Mouse (Mus musculus) right cerebral cortex, postnatal 36 days (tissue): ENCODE results near the gene Usp17lb.
"Not testable (repeated sequence)": the region's sequence is repeated elsewhere in the genome, so short reads cannot be mapped to it uniquely, and the experiment has no call there.

Experiments used
- DNase-seq, 2 experiments: peaks; one replicate each; pipeline ENCODE4 v3.0.0; 2022; ENCODE audit warnings: low spot score in 2 of 2, mixed read lengths in 1 of 2

Gene Usp17lb

GRCm38 (mm10) chr7:104842503-104842902 lies at the start of gene Usp17lb:
TSS of gene Usp17lb (minus strand) at chr7:104842603.
- no peak for DNase-seq

- DNase-seq = no peak
These were observed 35.3 kb upstream of the Usp17lb start, which contains the start of gene Olfr665 for GRCm38 (mm10) chr7:104877731-104878130. TSS of gene Olfr665 (plus strand) at chr7:104878031.

- DNase-seq = no peak
These were observed 19.0 kb upstream of the Usp17lb start for GRCm38 (mm10) chr7:104861381-104861780.

- DNase-seq = no peak
These were observed 15.3 kb upstream of the Usp17lb start for GRCm38 (mm10) chr7:104857683-104858082.

- not testable (repeated sequence) for DNase-seq
These were observed 14.3 kb upstream of the Usp17lb start, which contains the start of gene Usp17la for GRCm38 (mm10) chr7:104856709-104857108. TSS of gene Usp17la (plus strand) at chr7:104857009.

GRCm38 (mm10) chr7:104855248-104855750 lies 12.9 kb upstream of the Usp17lb start:
- DNase-seq = no peak

- DNase-seq = not testable (repeated sequence)
These were observed 9.1 kb upstream of the Usp17lb start for GRCm38 (mm10) chr7:104851546-104851945.

GRCm38 (mm10) chr7:104843731-104844287 lies 1.4 kb upstream of the Usp17lb start:
- no peak for DNase-seq

- DNase-seq = not testable (repeated sequence)
These were observed 32.1 kb downstream of the Usp17lb start for GRCm38 (mm10) chr7:104810335-104810734.

- no peak for DNase-seq
These were observed 51.6 kb downstream of the Usp17lb start for GRCm38 (mm10) chr7:104790796-104791195.
